Mouse (Mus musculus) liver, adult 2 months (tissue): ENCODE measurements around the gene Fam129a.

Source experiments
- CTCF ChIP-seq: fragments of 200-500 bp; IDR thresholded peaks from 2 replicates; pipeline ENCODE4 v1.5.1; 2011; ENCODE audit warnings: low read depth, low read length, control low read depth
- POLR2A ChIP-seq: fragments of 200-500 bp; IDR thresholded peaks from 2 replicates; pipeline ENCODE4 v1.6.1; 2011; ENCODE audit warnings: low read length, control low read depth; ENCODE audit not compliant: insufficient read depth; ENCODE audit errors: extremely low read depth

GRCm38 (mm10) chr1:151618251-151618650 is 47.3 kb downstream of the Fam129a start:
- TF ChIP-seq CTCF (no peak), POLR2A (no peak)
